Comparison of ENCODE assay signal across 11 mouse cellular contexts in the genomic region with DNA sequence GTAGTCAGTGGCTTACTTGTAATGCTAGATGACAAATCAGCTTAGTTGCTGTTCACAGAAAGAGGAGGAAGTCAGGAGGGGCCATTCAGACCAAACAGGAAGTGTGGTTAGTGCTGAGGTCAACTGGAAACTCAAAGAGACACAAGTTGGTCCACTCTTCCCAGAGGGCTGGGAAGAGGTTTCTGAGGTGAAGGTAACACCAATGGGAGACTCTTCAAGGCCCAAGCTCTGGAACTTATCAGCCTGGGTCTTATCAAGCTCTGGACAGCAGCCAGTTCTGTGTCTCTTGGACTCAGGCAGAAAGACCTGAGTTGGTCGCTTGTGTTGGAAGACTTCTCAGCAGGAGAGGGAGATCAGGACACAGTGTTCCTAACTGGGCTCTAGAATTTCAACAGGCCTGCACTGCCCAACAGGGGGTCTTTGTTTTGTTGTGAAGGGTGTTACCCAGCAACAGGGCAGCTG. TPM values are rescaled to one million over a fixed set of nuclear protein-coding genes. Genes with fewer than 3 reads are reported as not detected.
DNase-seq lines count a peak whose midpoint lies in the region; ATAC-seq and TF ChIP-seq lines count a peak whose summit lies in the region.
"Had no signal": no experiment of that assay in that cellular context is flagged by ENCODE, and none has a peak within 500 bp of the region (broad histone marks: within the 10 kb centered on the region; RNA-seq: fewer than 3 reads in every experiment).

No protein-coding gene starts in this region.

- TF ChIP-seq POLR2A in kidney, adult 2 months (IDR thresholded peaks at IDR 0.05; ENCODE audit: low read depth, low read length), result no peak

- no peaks in the 10 kb centered on the region for H3K4me1 ChIP-seq in kidney, adult 2 months (ENCODE audit: control insufficient read depth, insufficient read depth, low read length)
- no peaks in the 10 kb centered on the region for H3K4me1 ChIP-seq in midbrain, embryonic 11.5 days (ENCODE audit: control insufficient read depth, insufficient read depth, low read length)
- peaks cover 17% of the 10 kb centered on the region for H3K4me1 ChIP-seq in limb, embryonic 10.5 days
- H3K4me1 ChIP-seq: hindbrain, embryonic 15.5 days had no signal

- TF ChIP-seq CTCF in kidney, adult 2 months (conservative IDR thresholded peaks at IDR 0.05; ENCODE audit: insufficient read depth, insufficient read length, low read depth, low read length), result no peak

- no peak overlapping the region for H3K4me3 ChIP-seq in kidney, adult 2 months (ENCODE audit: insufficient read depth, low read depth, low read length)
- no peak overlapping the region for H3K4me3 ChIP-seq in midbrain, embryonic 11.5 days (ENCODE audit: low read depth, low read length)
- H3K4me3 ChIP-seq in limb, embryonic 10.5 days, result no peak overlapping the region
- H3K4me3 ChIP-seq: hindbrain, embryonic 15.5 days; limb, embryonic 15.5 days had no signal

- intact Hi-C loops in heart, postnatal 14 days (cut with DNase I), result no loop called here

- 65% methylated on average over 1 of the region's 1 CpGs for WGBS in kidney, adult 2 months
- WGBS in midbrain, embryonic 11.5 days, result 50% methylated on average over 1 of the region's 1 CpGs
- WGBS in limb, embryonic 10.5 days, result 64% methylated on average over 1 of the region's 1 CpGs

- no peak overlapping the region for H3K4me2 ChIP-seq in midbrain, embryonic 11.5 days
- H3K4me2 ChIP-seq: hindbrain, embryonic 15.5 days; limb, embryonic 15.5 days had no signal

- no peaks in the 10 kb centered on the region for H3K27me3 ChIP-seq in kidney, adult 2 months (replicated peaks; ENCODE audit: control insufficient read depth, insufficient read depth, low read length)
- H3K27me3 ChIP-seq in midbrain, embryonic 11.5 days (ENCODE audit: control insufficient read depth, insufficient read depth, low read length), result no peaks in the 10 kb centered on the region
- no peaks in the 10 kb centered on the region for H3K27me3 ChIP-seq in limb, embryonic 10.5 days (ENCODE audit: low read depth, poor library complexity, severe bottlenecking)
- H3K27me3 ChIP-seq: hindbrain, embryonic 15.5 days; limb, embryonic 15.5 days had no signal

- no peak for ATAC-seq in midbrain, embryonic 11.5 days (ENCODE audit: low FRiP score)

- H3K36me3 ChIP-seq in kidney, adult 2 months (ENCODE audit: control insufficient read depth, insufficient read depth, low read length), result no peaks in the 10 kb centered on the region
- H3K36me3 ChIP-seq in midbrain, embryonic 11.5 days (ENCODE audit: control insufficient read depth, insufficient read depth, low read length), result no peaks in the 10 kb centered on the region
- H3K36me3 ChIP-seq in limb, embryonic 10.5 days, result peaks cover 13% of the 10 kb centered on the region
- H3K36me3 ChIP-seq: hindbrain, embryonic 15.5 days; limb, embryonic 15.5 days had no signal

- no peaks in the 10 kb centered on the region for H3K9me3 ChIP-seq in midbrain, embryonic 11.5 days (ENCODE audit: control insufficient read depth, low read length)
- H3K9me3 ChIP-seq in limb, embryonic 10.5 days (replicated peaks), result no peaks in the 10 kb centered on the region
- H3K9me3 ChIP-seq: hindbrain, embryonic 15.5 days; limb, embryonic 15.5 days had no signal

- no peak overlapping the region for H3K27ac ChIP-seq in kidney, adult 2 months (ENCODE audit: insufficient read depth, low read depth, low read length)
- H3K27ac ChIP-seq in midbrain, embryonic 11.5 days (ENCODE audit: low read depth, low read length), result no peak overlapping the region
- no peak overlapping the region for H3K27ac ChIP-seq in limb, embryonic 10.5 days
- H3K27ac ChIP-seq: hindbrain, embryonic 15.5 days; limb, embryonic 15.5 days had no signal

- no peak overlapping the region for H3K9ac ChIP-seq in midbrain, embryonic 11.5 days (ENCODE audit: low read length)
- H3K9ac ChIP-seq: hindbrain, embryonic 15.5 days; limb, embryonic 15.5 days had no signal

- peak; percentile 42 for DNase-seq in kidney, adult 2 months
- DNase-seq in kidney, adult 8-10 months, result no peak
- peak; percentile 15 for DNase-seq in MEL-GATA-1-ER (ENCODE audit: extremely low read depth, low read depth)
- DNase-seq in heart, postnatal 14 days, result peak; percentile 10 to 32
- DNase-seq in monocyte, adult 2 months (ENCODE audit: low read depth in 1 of 2, low spot score in 2 of 2), result peak; percentile 17 to 34
- no peak for DNase-seq in midbrain, embryonic 11.5 days (ENCODE audit: low spot score, missing footprints)
- DNase-seq in embryo, embryonic 11 days, result no peak
- DNase-seq in limb, embryonic 10.5 days (ENCODE audit: low spot score), result no peak
- DNase-seq: right cerebral cortex, adult 18-20 months had no signal

RNA-seq across cellular contexts. Expression of a gene that starts 32.8 kb away (rescaled TPM):
- 0.05 and 0.07 TPM in 2 replicates for polyA plus RNA-seq in kidney, adult 2 months (2012; rRNA removed)
- under 1 TPM in 1 of 2 experiments, not detected in 1; 0.19 TPM for total RNA-seq in heart, postnatal 14 days (2021)
- polyA plus RNA-seq in midbrain, embryonic 11.5 days (2014; fragmentation: Nextera tagmentation; extraction: Ambion mirVana), result 0.12 and 0.18 TPM in 2 replicates
- polyA plus RNA-seq in limb, embryonic 10.5 days (2016; fragmentation: Nextera tagmentation; extraction: Ambion mirVana), result not detected in 2 replicates

Comparison
In these comparisons a context has a peak if more than half of its experiments do, and no peak if none do; other contexts are left out.
1. DNase-seq: peak in kidney, adult 2 months (single experiment), MEL-GATA-1-ER (single experiment), heart, postnatal 14 days (2 of 2) and monocyte, adult 2 months (2 of 2); none in kidney, adult 8-10 months (0 of 2), midbrain, embryonic 11.5 days (single experiment), embryo, embryonic 11 days (single experiment) and limb, embryonic 10.5 days (single experiment).